Mouse (Mus musculus) regulatory T cell (primary cell): Measurements from ENCODE around the gene Hist1h2ae.

ENCODE experiments used
- in situ Hi-C: fragments of 300-600 bp; cut with MboI, MseI; formaldehyde crosslinking; loops from one replicate; pipeline ENCODE4 v1.15.1; 2025; ENCODE audit warnings: high pct_unique_total_duplicates

The Hist1h2ae gene

GRCm38 (mm10) chr13:23571022-23571503 lies at the start of gene Hist1h2ae, which contains the start of gene Hist1h2bg:
Gene Hist1h2ae (minus strand): TSS chr13:23571220.
Gene Hist1h2bg (plus strand): TSS chr13:23571396.
- in situ Hi-C loops, result loop anchor here (5.0 to 25.0 kb wide), 4 partner anchors 111 to 1849 kb away; partner anchors contain the start of genes Hist1h2ac, Hist1h2ao, Hist1h2bc and Hist1h2bm

- in situ Hi-C loops, result no loop called here
Measured at GRCm38 (mm10) chr13:23620056-23620732, 49.2 kb upstream of the Hist1h2ae start.

GRCm38 (mm10) chr13:23611638-23612037 lies 40.6 kb upstream of the Hist1h2ae start:
- in situ Hi-C loops, result no loop called here

DNA sequence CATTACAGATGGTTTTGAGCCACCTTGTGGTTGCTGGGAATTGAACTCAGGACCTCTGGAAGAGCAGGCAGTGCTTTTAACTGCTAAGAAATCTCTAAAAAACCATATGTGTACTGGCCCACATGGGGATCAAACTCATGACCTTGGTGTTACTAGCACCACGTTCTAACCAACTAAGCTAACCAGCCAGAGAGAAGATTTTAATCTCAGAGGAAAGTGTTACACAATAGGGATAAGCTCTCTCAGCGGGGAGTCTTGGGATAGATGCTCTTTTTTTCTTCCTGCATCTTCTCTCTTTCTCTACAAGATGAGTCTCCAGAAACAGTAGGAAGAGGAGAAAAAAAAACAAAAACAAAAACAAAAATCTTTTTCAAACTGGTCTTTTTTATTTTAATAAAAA lies 39.4 kb upstream of the Hist1h2ae start:
- in situ Hi-C loops, result no loop called here

- in situ Hi-C loops, result no loop called here
Measured at GRCm38 (mm10) chr13:23609844-23610243, 38.8 kb upstream of the Hist1h2ae start.

DNA sequence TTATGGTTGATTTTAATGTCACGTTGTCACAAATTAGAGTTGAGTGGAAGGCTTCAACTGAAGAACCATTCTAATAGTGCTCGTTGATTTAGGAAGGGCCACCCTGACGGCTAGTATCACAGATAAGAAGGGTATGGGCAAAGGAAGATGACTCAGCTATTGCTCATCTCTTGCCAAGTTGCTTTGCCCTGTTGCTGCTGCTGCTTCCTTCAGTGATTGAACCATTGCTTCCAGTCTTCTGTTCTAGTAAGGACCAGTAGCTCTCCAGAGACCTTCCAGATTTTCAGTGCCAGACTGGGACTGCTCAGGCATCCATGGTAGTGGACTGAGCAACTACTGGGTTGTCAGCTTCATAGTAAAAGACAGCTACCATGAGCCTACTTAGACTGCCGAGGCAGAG lies 38.2 kb upstream of the Hist1h2ae start:
- in situ Hi-C loops, result no loop called here

DNA sequence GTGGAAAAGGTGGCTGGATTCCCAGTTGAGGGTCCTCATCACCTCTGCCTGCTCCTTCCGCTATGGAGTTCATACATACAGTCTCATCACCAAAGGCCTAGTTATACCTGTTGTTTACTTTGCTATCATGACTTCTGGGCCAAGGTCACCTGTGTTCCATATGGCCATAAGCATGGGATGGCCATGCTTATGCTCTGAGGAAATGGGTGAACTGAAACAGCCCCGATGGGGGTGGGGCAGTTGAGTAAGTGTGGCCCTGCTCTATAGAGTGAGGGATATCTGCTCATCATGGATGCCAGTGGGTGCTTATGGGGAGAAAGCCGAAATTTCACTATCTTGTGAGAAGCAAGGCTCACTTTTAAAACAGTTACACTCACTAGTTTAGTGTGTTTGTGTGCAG lies 34.0 kb upstream of the Hist1h2ae start:
- in situ Hi-C loops, result no loop called here

- in situ Hi-C loops, result no loop called here
Measured at GRCm38 (mm10) chr13:23604452-23604851, 33.4 kb upstream of the Hist1h2ae start.

GRCm38 (mm10) chr13:23603182-23603699 lies 32.2 kb upstream of the Hist1h2ae start:
- in situ Hi-C loops, result no loop called here

DNA sequence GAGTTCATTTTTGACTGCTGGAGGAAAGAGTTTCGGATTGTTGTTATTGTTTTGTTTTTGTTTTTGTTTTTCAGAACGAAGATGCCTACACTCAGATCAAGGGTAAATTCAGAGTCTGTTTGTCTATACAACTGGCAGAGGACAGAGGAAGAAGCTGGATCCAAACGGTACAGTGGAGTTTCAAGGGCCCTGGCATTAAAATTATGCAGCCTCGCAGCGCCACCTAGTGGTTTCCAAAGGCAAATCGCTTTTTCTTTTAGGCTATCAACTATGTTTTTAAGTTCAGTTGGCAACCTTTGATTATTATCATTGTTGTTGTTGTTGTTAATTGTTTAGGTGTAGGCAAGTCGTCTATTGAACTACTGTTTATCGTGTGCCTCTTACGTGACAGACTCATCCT lies 26.9 kb upstream of the Hist1h2ae start:
- in situ Hi-C loops, result loop anchor here (10.0 kb wide), 1 partner anchor 173 kb away; the partner anchor contains the start of gene Abt1

- in situ Hi-C loops, result loop anchor here (10.0 kb wide), 1 partner anchor 171 kb away; the partner anchor contains the start of gene Abt1
Measured at GRCm38 (mm10) chr13:23595622-23596372, 24.8 kb upstream of the Hist1h2ae start.

GRCm38 (mm10) chr13:23595185-23595584 lies 24.2 kb upstream of the Hist1h2ae start:
- in situ Hi-C loops, result loop anchor here (10.0 kb wide), 1 partner anchor 170 kb away; the partner anchor contains the start of gene Abt1

DNA sequence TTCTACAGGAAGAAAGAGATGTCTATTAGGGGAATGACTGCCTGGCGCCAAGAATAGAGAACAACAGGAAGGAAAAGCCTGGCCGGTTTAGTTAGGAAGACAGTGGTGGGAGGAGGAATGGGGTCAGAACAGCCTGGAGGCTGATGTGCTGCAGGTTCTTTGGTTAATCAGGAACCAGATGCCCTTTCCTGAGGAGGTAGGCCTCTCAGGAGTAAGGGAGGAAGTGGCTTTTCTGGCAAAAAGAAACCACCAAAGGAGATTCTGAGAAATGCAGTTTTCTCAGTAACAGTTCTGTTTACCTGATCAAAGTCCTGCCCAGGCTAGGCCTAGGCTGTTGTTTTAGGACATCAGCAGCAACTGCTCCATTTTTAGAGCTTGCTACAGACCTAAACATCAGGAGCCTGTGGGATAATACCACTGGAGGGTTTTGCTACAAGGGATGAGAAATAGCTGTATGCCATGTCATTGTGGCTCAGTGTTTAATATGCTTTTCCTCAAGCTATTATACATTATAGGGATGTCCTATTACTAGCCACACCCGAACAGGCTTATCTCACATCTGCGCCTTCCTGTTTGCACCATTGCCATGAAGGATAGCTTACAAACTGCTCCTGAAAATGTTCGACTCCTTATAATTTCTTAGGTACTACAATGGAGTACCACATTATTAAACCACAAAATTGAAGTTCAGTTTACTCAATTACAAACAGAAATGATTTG lies 22.2 kb upstream of the Hist1h2ae start:
- in situ Hi-C loops, result loop anchor here (10.0 kb wide), 1 partner anchor 168 kb away; the partner anchor contains the start of gene Abt1

DNA sequence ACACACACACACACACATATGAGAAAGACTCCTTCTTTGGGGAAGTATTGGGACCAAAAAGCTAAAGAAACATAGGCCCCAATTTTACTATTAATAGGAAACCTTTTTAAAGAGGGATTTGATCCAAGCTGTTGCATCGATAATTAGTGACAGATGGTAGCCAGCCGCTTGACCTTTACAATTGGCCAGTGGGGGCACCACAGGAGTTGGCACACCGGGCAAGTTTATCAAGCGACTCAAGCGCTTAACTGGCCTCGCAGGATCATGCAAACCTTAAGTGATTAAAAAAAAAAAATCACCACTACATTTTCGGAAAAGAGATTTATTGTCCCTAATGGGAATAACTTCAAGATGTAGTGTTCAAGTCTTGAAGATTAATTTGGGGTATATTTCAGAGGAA lies 21.6 kb upstream of the Hist1h2ae start:
- in situ Hi-C loops, result loop anchor here (10.0 kb wide), 1 partner anchor 168 kb away; the partner anchor contains the start of gene Abt1

GRCm38 (mm10) chr13:23591886-23592285 lies 20.9 kb upstream of the Hist1h2ae start:
- in situ Hi-C loops, result loop anchor here (10.0 kb wide), 1 partner anchor 167 kb away; the partner anchor contains the start of gene Abt1

GRCm38 (mm10) chr13:23591206-23591605 lies 20.2 kb upstream of the Hist1h2ae start:
- in situ Hi-C loops, result loop anchor here (10.0 kb wide), 1 partner anchor 166 kb away; the partner anchor contains the start of gene Abt1

- in situ Hi-C loops, result loop anchor here (10.0 kb wide), 1 partner anchor 52 kb away; the partner anchor contains the start of genes Hist1h2af, Hist1h3g and Hist1h4h
Measured at GRCm38 (mm10) chr13:23586940-23587225, 15.9 kb upstream of the Hist1h2ae start.

GRCm38 (mm10) chr13:23586099-23586939 lies 15.3 kb upstream of the Hist1h2ae start:
- in situ Hi-C loops, result loop anchor here (10.0 kb wide), 1 partner anchor 52 kb away; the partner anchor contains the start of genes Hist1h2af, Hist1h3g and Hist1h4h

- in situ Hi-C loops, result loop anchor here (10.0 kb wide), 1 partner anchor 51 kb away; the partner anchor contains the start of genes Hist1h2af, Hist1h3g and Hist1h4h
Measured at GRCm38 (mm10) chr13:23585442-23586098, 14.6 kb upstream of the Hist1h2ae start.
